Mouse (Mus musculus) embryo, embryonic 9.5 days (tissue): ENCODE data around the gene Desi1.

Experiments
- DNase-seq: peaks from one replicate; pipeline ENCODE4 v3.0.0-alpha.2; 2017; ENCODE audit errors: extremely low spot score

Desi1 gene

GRCm38 (mm10) chr15:82033762-82034161 is at the start of gene Desi1:
TSS of gene Desi1 (minus strand) at chr15:82033862.
- DNase-seq: no peak

GRCm38 (mm10) chr15:82081161-82081560 is 47.5 kb upstream of the Desi1 start:
- DNase-seq: peak; percentile 34

- no peak for DNase-seq
These were observed 46.2 kb upstream of the Desi1 start for GRCm38 (mm10) chr15:82079883-82080282.

DNA sequence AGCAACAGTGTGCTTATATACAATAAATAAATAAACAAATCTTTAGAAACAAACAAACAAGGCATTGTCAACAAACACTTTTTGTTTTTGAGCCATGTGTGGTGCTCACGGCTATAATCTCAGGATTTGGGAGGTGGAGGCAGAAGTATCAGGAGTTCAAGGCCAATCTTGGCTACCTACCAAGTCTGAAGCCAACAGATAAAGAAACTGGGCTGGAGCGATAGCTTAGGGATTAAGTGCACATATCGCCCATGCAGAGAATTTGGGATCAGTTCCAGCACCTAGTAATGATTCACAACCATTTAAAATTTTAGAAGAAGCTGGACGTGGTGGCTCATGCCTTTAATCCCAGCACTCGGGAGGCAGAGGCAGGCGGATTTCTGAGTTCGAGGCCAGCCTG is 39.8 kb upstream of the Desi1 start:
- no peak for DNase-seq

GRCm38 (mm10) chr15:82071816-82072469 is 38.3 kb upstream of the Desi1 start:
- no peak for DNase-seq

GRCm38 (mm10) chr15:82069898-82070297 is 36.2 kb upstream of the Desi1 start, which contains the start of gene Mei1:
TSS of gene Mei1 (plus strand) at chr15:82069996.
- no peak for DNase-seq

DNA sequence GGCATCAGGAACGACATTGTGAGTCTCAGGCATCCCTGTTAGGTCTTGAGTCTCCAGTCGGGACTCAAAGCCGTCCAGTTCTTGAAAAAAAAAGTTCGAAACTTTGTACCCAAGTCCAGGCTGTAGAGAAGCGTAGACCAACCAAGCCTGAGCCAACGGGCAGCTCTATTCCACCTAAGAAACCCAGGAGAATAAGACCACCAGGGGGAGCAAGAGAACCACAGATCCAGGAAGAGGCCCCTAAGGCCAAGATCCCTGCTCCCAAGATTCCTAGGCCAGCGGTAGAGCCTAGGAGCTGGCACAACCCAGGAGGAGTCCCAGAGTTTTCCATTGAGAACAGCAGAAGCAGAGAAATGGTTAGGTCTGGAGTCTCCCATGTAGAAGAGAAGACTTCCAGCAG is 31.8 kb upstream of the Desi1 start:
- peak; percentile 79 for DNase-seq

DNA sequence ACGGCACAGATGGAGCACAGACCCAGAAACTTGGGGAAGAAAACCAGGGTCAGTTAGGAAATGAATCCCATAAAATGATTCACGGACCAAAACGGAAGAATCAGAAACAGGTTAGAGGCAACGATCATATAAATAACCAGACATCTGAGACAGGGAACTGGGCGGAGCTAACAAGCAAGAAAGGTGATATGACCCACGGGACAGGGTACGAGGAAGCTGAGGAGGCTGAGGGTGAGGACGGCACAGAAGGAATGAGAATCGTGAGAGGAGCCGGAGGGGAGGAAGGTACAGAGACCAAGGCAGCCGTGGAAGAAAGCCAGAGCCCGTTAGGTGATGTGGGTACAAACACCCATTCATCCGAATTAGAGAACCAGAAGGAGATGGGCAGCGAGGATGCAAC is 30.2 kb upstream of the Desi1 start:
- DNase-seq: no peak

DNA sequence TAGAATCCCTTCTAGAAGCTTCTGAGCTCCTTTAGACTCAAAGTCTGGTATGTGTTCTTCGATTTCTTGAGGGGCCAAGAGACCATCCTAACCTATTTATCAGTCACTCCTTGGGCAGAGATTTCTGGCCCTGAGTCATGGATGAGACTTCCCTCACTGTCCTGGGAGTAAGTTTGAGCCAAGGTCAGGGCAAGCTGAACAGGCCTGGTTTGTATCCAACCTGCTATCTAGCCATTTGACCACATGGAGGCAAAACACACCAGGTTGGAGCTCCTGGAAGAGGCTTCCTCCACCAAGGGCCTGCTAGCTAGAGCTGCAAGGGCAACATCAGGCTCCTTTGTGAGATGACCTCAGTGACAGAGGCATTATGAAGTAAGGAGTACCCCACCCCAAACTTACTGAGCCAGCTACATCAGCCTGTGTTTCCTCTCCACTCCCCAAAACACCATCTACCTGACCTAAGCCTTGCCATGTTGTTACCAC is 25.1 kb upstream of the Desi1 start, which contains the start of gene 4930407I10Rik:
Gene 4930407I10Rik (plus strand): TSS at position 433 of the 483 bp plus-strand sequence.
- DNase-seq: no peak

DNA sequence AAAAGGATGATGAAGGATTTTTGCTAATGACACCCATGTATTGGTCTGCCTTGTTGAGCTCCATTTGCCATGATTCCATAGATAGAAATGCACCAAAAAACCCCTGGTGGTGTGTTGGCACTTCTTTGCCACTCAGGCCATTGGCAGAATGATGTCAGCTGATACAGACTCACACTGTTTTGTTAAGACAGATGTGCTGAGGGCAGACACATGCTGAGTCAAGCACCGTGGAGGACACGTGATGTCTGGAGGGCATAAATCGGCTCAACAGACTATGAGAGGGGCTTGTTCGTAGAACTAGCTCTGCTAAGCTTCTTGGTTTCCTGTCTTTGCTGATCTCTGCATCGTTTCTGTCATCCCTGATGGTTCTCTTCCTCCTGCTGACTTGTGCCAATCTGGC is 18.9 kb upstream of the Desi1 start:
- DNase-seq: no peak

- DNase-seq: peak; percentile 87
These were observed 13.6 kb upstream of the Desi1 start, which contains the start of gene Snu13 for GRCm38 (mm10) chr15:82047080-82047883. TSS of gene Snu13 (minus strand) at chr15:82047598.

- peak; percentile 28 for DNase-seq
These were observed 12.7 kb upstream of the Desi1 start for GRCm38 (mm10) chr15:82046246-82046891.

- DNase-seq: no peak
These were observed 10.6 kb upstream of the Desi1 start for GRCm38 (mm10) chr15:82044166-82044784.

GRCm38 (mm10) chr15:82040650-82041049 is 7.0 kb upstream of the Desi1 start:
- DNase-seq: peak; percentile 46

DNA sequence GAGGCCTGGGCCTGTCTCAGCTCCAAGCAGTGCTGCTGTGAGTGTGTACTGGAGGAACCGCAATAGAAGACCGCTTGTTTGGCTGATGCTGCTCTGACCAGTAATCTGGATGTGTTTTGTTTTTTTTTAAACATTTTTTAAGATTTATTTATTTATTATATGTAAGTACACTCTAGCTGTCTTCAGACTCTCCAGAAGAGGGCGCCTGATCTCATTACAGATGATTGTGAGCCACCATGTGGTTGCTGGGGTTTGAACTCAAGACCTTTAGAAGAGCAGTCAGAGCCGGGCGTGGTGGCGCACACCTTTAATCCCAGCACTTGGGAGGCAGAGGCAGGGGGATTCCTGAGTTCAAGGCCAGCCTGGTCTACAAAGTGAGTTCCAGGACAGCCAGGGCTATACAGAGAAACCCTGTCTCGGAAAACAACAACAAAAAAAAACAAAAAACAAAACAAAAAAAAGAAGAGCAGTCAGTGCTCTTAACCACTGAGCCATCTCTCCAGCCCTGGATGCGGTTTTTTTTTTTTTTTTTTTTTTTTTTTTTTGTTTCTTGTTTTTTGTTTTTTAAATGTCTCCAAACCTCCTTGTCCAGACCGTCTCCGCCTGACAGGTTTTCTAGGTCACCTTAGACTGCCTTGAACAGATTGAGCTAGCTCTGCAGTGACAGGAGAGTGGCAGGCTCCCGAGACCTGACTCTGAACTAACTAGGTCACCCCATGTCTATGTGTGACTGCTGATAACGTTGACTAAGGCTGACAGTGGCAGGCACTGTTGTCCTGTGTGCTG is 2.4 kb upstream of the Desi1 start:
- DNase-seq: no peak

- no peak for DNase-seq
These were observed 1.3 kb downstream of the Desi1 start for GRCm38 (mm10) chr15:82032386-82032785.

DNA sequence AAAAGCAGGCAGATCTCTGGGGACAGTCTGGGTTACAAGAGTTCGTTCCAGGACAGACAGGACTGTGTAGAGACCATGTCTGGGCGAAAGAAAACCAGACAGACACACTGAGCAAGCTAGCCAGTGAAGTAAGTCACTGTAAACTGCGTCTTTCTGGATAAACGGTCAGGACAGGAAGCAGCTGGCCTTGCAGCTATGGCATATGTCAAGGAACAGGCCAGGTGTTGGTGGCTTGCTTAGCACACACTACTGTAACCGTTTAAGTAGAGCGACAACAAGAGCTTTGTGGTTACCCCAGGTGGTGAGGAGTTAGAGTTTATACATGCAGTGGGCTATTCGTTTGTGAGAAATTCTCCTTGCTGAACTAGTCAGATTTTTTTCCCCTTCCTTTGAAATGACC is 5.9 kb downstream of the Desi1 start:
- DNase-seq: no peak

DNA sequence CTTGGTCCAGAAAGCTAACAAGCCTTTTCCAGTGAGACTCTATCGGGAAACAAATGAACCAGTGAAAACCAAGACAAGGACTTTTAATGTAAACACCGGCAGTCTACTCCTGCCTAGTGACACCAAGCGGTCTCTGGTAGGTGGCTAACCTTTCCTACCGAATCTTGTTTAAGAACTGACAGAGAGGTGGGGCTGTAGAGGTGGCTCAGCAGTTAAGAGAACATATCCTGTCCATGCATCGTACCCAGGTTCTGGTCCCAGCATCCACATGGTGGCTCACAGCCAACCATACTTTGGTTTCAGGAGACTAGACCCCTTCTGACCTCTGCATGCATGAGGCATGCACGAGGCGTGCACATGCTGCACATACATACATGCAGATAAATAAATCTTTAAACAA is 6.4 kb downstream of the Desi1 start:
- no peak for DNase-seq

DNA sequence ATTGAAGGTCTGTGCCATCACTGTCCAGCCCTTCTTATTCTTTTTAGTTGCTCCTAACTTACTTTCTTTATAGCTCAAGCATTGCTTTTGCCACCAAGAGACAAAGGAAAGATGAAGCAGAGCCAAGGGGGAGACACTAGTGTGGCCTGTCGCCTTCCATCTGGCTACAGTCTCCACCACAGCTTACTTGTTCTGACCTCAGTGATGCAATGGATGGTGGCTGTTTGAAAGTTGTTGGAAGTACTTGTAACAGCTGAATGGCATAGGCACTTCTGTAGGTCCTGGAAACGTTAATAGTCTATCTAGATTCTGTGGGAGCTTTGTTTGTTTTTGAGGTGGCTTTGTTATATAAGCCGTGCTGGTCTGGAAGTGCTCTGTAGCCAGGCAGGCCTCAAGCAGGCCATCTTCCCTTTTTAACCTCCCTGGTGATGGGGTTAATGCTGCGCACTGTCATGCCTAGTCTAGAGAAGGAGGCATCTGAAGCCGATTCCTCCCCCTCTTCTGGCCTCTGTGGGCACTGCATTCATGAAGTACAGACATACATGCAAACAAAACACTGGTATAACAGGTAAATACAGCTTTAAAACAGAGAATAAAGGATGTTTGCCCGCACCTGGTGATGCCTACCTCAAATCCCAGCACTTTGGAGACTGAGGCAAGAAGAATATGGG is 9.6 kb downstream of the Desi1 start:
- no peak for DNase-seq

DNA sequence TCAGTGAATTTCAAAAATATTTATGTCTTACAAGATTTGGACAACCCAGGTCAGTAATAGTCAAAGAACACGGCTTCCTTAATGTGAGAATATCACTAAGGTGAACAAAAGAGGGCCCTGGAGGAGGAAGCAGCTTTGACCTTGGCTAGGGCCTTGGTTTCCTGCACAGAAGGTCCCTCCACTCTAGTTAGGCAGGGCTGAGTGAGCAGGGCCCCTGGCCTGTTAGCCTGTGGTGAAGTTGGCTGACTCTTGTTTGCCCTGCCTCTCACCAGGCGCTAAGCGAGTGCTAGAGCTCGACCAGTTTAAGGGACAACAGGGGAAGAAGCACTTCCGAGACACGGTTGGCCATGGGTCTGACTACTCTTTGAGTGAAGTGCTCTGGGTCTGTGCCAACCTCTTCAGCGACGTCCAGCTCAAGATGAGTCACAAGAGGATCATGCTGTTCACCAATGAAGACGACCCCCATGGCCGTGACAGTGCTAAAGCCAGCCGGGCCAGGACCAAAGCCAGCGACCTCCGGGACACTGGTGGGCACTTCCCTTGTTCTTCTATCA is 11.1 kb downstream of the Desi1 start:
- DNase-seq: no peak
